Mouse (Mus musculus) testis, adult 2 months (tissue): ENCODE data around the gene Gucd1.
"Not testable (repeated sequence)": the region's sequence is repeated elsewhere in the genome, so short reads cannot be mapped to it uniquely, and the experiment has no call there.

Experiments used
- CTCF ChIP-seq: fragments of 200-500 bp; IDR thresholded peaks from 2 replicates; pipeline ENCODE4 v1.5.1; 2012; ENCODE audit warnings: low read depth, mild to moderate bottlenecking, inconsistent platforms, low read length, moderate library complexity; ENCODE audit not compliant: control insufficient read depth, insufficient read depth, insufficient replicate concordance
- POLR2A ChIP-seq: fragments of 200-500 bp; IDR thresholded peaks from 2 replicates; pipeline ENCODE4 v1.6.1; 2012; ENCODE audit warnings: low read depth, mild to moderate bottlenecking, inconsistent platforms, low read length, moderate library complexity; ENCODE audit not compliant: control insufficient read depth

DNA sequence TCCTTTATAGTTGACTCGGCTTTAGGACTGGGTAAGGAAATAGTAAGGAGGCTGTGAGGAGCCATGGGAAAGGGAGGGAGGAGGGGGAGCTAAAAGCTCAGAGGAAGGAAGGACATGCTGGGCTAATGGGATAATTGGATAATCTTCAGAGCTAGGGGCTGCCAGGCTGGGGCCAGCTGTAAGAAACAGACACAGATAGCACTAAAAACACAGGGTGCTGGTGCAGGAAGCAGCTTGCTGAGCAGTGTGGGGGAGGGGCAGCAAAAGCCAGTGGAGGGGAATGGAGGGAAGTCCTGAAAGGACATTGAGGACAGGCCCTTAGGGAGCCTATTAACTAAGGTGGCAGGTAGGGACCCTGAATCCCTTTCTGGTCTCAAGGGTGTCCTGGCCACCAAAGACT is 173.2 kb downstream of the Gucd1 start:
- not testable (repeated sequence) for TF ChIP-seq POLR2A, CTCF
